Mouse (Mus musculus): ENCODE measurements at regions not wholly inside any gene's neighbourhood (a gene's known extent, or its start where the extent isn't known, plus 50 kb on each side); places are given as distances from the start of the nearest gene placed in this dataset.

- no peak for DNase-seq (ENCODE audit: extremely low spot score in 1 of 2, low spot score in 1 of 2)
These were observed 86.6 kb upstream of the Lcorl start for GRCm38 (mm10) chr5:45943970-45944369.

- no peak for DNase-seq (ENCODE audit: extremely low spot score in 1 of 2, low spot score in 1 of 2)
These were observed 75.6 kb upstream of the Lcorl start for GRCm38 (mm10) chr5:45932970-45933369.

- DNase-seq (ENCODE audit: extremely low spot score in 1 of 2, low spot score in 1 of 2): no peak
These were observed 73.8 kb upstream of the Lcorl start for GRCm38 (mm10) chr5:45931252-45931651.

- DNase-seq (ENCODE audit: extremely low spot score in 1 of 2, low spot score in 1 of 2): no peak
These were observed 68.5 kb upstream of the Lcorl start for GRCm38 (mm10) chr5:45925879-45926410.

GRCm38 (mm10) chr5:45923907-45924594, 66.6 kb upstream of the Lcorl start:
- DNase-seq (ENCODE audit: extremely low spot score in 1 of 2, low spot score in 1 of 2): no peak

Measured in frontal cortex, adult 2 months (tissue).